Mouse (Mus musculus): ENCODE results near the gene Zswim1. TPM values are rescaled to one million over a fixed set of nuclear protein-coding genes. Genes with fewer than 3 reads are reported as not detected.
"Not testable (repeated sequence)": the region's sequence is repeated elsewhere in the genome, so short reads cannot be mapped to it uniquely, and the experiment has no call there.

Zswim1 gene
- polyA plus RNA-seq, 1 experiment: 11.8 TPM

GRCm38 (mm10) chr2:164793236-164793635 is 29.2 kb upstream of the Zswim1 start:
- TF ChIP-seq POLR2A (IDR thresholded peaks at IDR 0.05; ENCODE audit: low read depth, low read length) (no peak), CTCF (conservative IDR thresholded peaks at IDR 0.05; ENCODE audit: insufficient read depth, insufficient read length, low read depth, low read length) (peak; percentile 73)
- WGBS: 44% methylated on average over 3 of the region's 3 CpGs
- no peaks in the 10 kb centered on the region for H3K27me3 ChIP-seq (replicated peaks; ENCODE audit: control insufficient read depth, insufficient read depth, low read length)
- H3K4me3 ChIP-seq (ENCODE audit: insufficient read depth, low read depth, low read length): no peak overlapping the region
- H3K36me3 ChIP-seq (ENCODE audit: control insufficient read depth, insufficient read depth, low read length): peaks cover 2% of the 10 kb centered on the region; the same call in 1 of the 2 replicates
- no peaks in the 10 kb centered on the region for H3K4me1 ChIP-seq (ENCODE audit: control insufficient read depth, insufficient read depth, low read length)
- no peak overlapping the region for H3K27ac ChIP-seq (ENCODE audit: insufficient read depth, low read depth, low read length)
- DNase-seq: peak; percentile 73

GRCm38 (mm10) chr2:164793772-164794171 is 28.7 kb upstream of the Zswim1 start:
- no peak for TF ChIP-seq POLR2A (IDR thresholded peaks at IDR 0.05; ENCODE audit: low read depth, low read length)
- TF ChIP-seq CTCF (conservative IDR thresholded peaks at IDR 0.05; ENCODE audit: insufficient read depth, insufficient read length, low read depth, low read length): no peak
- H3K36me3 ChIP-seq (ENCODE audit: control insufficient read depth, insufficient read depth, low read length): peaks cover 2% of the 10 kb centered on the region; the same call in 1 of the 2 replicates
- no peak for DNase-seq
- no peak overlapping the region for H3K27ac ChIP-seq (ENCODE audit: insufficient read depth, low read depth, low read length)
- H3K27me3 ChIP-seq (replicated peaks; ENCODE audit: control insufficient read depth, insufficient read depth, low read length): no peaks in the 10 kb centered on the region
- no peaks in the 10 kb centered on the region for H3K4me1 ChIP-seq (ENCODE audit: control insufficient read depth, insufficient read depth, low read length)
- 93% methylated on average over 2 of the region's 2 CpGs for WGBS
- no peak overlapping the region for H3K4me3 ChIP-seq (ENCODE audit: insufficient read depth, low read depth, low read length)

- no peak overlapping the region for H3K27ac ChIP-seq (ENCODE audit: insufficient read depth, low read depth, low read length)
- H3K4me1 ChIP-seq (ENCODE audit: control insufficient read depth, insufficient read depth, low read length): no peaks in the 10 kb centered on the region
- WGBS: 17% methylated on average over 5 of the region's 5 CpGs
- DNase-seq: peak; percentile 93
- no peak for TF ChIP-seq POLR2A (IDR thresholded peaks at IDR 0.05; ENCODE audit: low read depth, low read length)
- TF ChIP-seq CTCF (conservative IDR thresholded peaks at IDR 0.05; ENCODE audit: insufficient read depth, insufficient read length, low read depth, low read length): peak; percentile 86
- no peak overlapping the region for H3K4me3 ChIP-seq (ENCODE audit: insufficient read depth, low read depth, low read length)
- peaks cover 2% of the 10 kb centered on the region; the same call in 1 of the 2 replicates for H3K36me3 ChIP-seq (ENCODE audit: control insufficient read depth, insufficient read depth, low read length)
- H3K27me3 ChIP-seq (replicated peaks; ENCODE audit: control insufficient read depth, insufficient read depth, low read length): no peaks in the 10 kb centered on the region
These were observed 28.2 kb upstream of the Zswim1 start for GRCm38 (mm10) chr2:164794293-164794692.

- DNase-seq: no peak
These were observed 26.6 kb upstream of the Zswim1 start for GRCm38 (mm10) chr2:164795868-164796267.

GRCm38 (mm10) chr2:164798554-164798953 is 23.9 kb upstream of the Zswim1 start:
- not testable (repeated sequence) for H3K4me3 ChIP-seq (ENCODE audit: insufficient read depth, low read depth, low read length); H3K36me3 ChIP-seq (ENCODE audit: control insufficient read depth, insufficient read depth, low read length); H3K27ac ChIP-seq (ENCODE audit: insufficient read depth, low read depth, low read length); H3K27me3 ChIP-seq (replicated peaks; ENCODE audit: control insufficient read depth, insufficient read depth, low read length)
- peak; percentile 31 for DNase-seq
- 0 out of 2 replicates have a peak, but pooled peaks have one; percentile 8 for TF ChIP-seq CTCF (conservative IDR thresholded peaks at IDR 0.05; ENCODE audit: insufficient read depth, insufficient read length, low read depth, low read length)
- H3K4me1 ChIP-seq (ENCODE audit: control insufficient read depth, insufficient read depth, low read length): peaks cover 11% of the 10 kb centered on the region
- 67% methylated on average over 6 of the region's 6 CpGs for WGBS

More at GRCm38 (mm10) chr2:164795868-164796267, 26.6 kb upstream of the Zswim1 start:
- Histone ChIP-seq H3K4me3 (ENCODE audit: insufficient read depth, low read depth, low read length) (no peak overlapping the region), H3K4me1 (ENCODE audit: control insufficient read depth, insufficient read depth, low read length) (peaks cover 3% of the 10 kb centered on the region; the same call in 1 of the 2 replicates), H3K36me3 (ENCODE audit: control insufficient read depth, insufficient read depth, low read length) (peaks cover 2% of the 10 kb centered on the region; the same call in 1 of the 2 replicates), H3K27ac (ENCODE audit: insufficient read depth, low read depth, low read length) (no peak overlapping the region), H3K27me3 (replicated peaks; ENCODE audit: control insufficient read depth, insufficient read depth, low read length) (no peaks in the 10 kb centered on the region)
- 74% methylated on average over 4 of the region's 4 CpGs for WGBS
- TF ChIP-seq POLR2A (IDR thresholded peaks at IDR 0.05; ENCODE audit: low read depth, low read length) (no peak), CTCF (conservative IDR thresholded peaks at IDR 0.05; ENCODE audit: insufficient read depth, insufficient read length, low read depth, low read length) (no peak)

- Histone ChIP-seq H3K4me3 (ENCODE audit: insufficient read depth, low read depth, low read length) (no peak overlapping the region), H3K27ac (ENCODE audit: insufficient read depth, low read depth, low read length) (no peak overlapping the region), H3K4me1 (ENCODE audit: control insufficient read depth, insufficient read depth, low read length) (peaks cover 16% of the 10 kb centered on the region), H3K27me3 (replicated peaks; ENCODE audit: control insufficient read depth, insufficient read depth, low read length) (no peaks in the 10 kb centered on the region), H3K36me3 (ENCODE audit: control insufficient read depth, insufficient read depth, low read length) (no peaks in the 10 kb centered on the region; the same call in 1 of the 2 replicates)
- TF ChIP-seq POLR2A (IDR thresholded peaks at IDR 0.05; ENCODE audit: low read depth, low read length) (no peak), CTCF (conservative IDR thresholded peaks at IDR 0.05; ENCODE audit: insufficient read depth, insufficient read length, low read depth, low read length) (no peak)
- peak; percentile 46 for DNase-seq
- WGBS: 47% methylated on average over 13 of the region's 13 CpGs
These were observed 22.1 kb upstream of the Zswim1 start for GRCm38 (mm10) chr2:164800252-164801004.

GRCm38 (mm10) chr2:164803201-164803920 is 19.1 kb upstream of the Zswim1 start:
- peak; percentile 53 for DNase-seq
- H3K27ac ChIP-seq (ENCODE audit: insufficient read depth, low read depth, low read length): no peak overlapping the region; the same call in 1 of the 2 replicates

More at GRCm38 (mm10) chr2:164803201-164803920, 19.1 kb upstream of the Zswim1 start:
- Histone ChIP-seq H3K36me3 (ENCODE audit: control insufficient read depth, insufficient read depth, low read length) (no peaks in the 10 kb centered on the region; the same call in 1 of the 2 replicates), H3K4me1 (ENCODE audit: control insufficient read depth, insufficient read depth, low read length) (peaks cover 19% of the 10 kb centered on the region), H3K27me3 (replicated peaks; ENCODE audit: control insufficient read depth, insufficient read depth, low read length) (no peaks in the 10 kb centered on the region), H3K4me3 (ENCODE audit: insufficient read depth, low read depth, low read length) (peak overlapping the region; percentile 39)
- TF ChIP-seq POLR2A (IDR thresholded peaks at IDR 0.05; ENCODE audit: low read depth, low read length) (no peak), CTCF (conservative IDR thresholded peaks at IDR 0.05; ENCODE audit: insufficient read depth, insufficient read length, low read depth, low read length) (no peak)
- 60% methylated on average over 16 of the region's 16 CpGs for WGBS
